Mouse (Mus musculus) cortical plate, adult 2 months (tissue): ENCODE measurements around the gene Dtx4. TPM values are rescaled to one million over a fixed set of nuclear protein-coding genes. Genes with fewer than 3 reads are reported as not detected.
A peak's percentile ranks its signal among the peaks of the same experiment; 100 is the strongest.
"Not testable (repeated sequence)": the region's sequence is repeated elsewhere in the genome, so short reads cannot be mapped to it uniquely, and the experiment has no call there.

Source experiments
- H3K27ac ChIP-seq: fragments of 200-500 bp; 2 replicates; pipeline ENCODE4 v1.5.1; 2012; ENCODE audit warnings: low read length, control low read depth, inconsistent platforms; ENCODE audit not compliant: insufficient read depth
- H3K4me1 ChIP-seq: fragments of 200-500 bp; 2 replicates; pipeline ENCODE4 v1.6.1; 2011; ENCODE audit warnings: low read length; ENCODE audit not compliant: control insufficient read depth, insufficient read depth
- H3K4me3 ChIP-seq: fragments of 200-500 bp; 2 replicates; pipeline ENCODE4 v1.5.1; 2011; ENCODE audit warnings: mild to moderate bottlenecking, low read length, control low read depth; ENCODE audit not compliant: insufficient read depth
- CTCF ChIP-seq: fragments of 200-500 bp; IDR thresholded peaks from 2 replicates; pipeline ENCODE4 v1.5.1; 2011; ENCODE audit warnings: mild to moderate bottlenecking, control low read depth, low read length; ENCODE audit not compliant: insufficient read depth; ENCODE audit errors: extremely low read depth
- POLR2A ChIP-seq: fragments of 200-500 bp; IDR thresholded peaks from 2 replicates; pipeline ENCODE4 v1.6.1; 2011; ENCODE audit warnings: mild to moderate bottlenecking, low read length, control low read depth; ENCODE audit not compliant: insufficient read depth; ENCODE audit errors: extremely low read depth
- polyA plus RNA-seq: library from polyadenylated mRNA; depleted of rRNA; stranded (reverse); fragments of >200 nt; gene quantifications from 2 replicates; pipeline ENCODE4 v1.2.3, GENCODE M21; 2012; rRNA removed

Dtx4 gene
- polyA plus RNA-seq = 20.8 and 23.2 TPM in 2 replicates

GRCm38 (mm10) chr19:12501370-12502347, at the start of gene Dtx4:
Gene Dtx4 (minus strand): TSS chr19:12501454.
- H3K4me1 ChIP-seq = peaks cover 3% of the 10 kb centered on the region; the same call in 1 of the 2 replicates
- peak within 1 kb of the TSS; percentile 92 for H3K27ac ChIP-seq
- TF ChIP-seq CTCF = peak; percentile 91
- TF ChIP-seq POLR2A = no peak
- H3K4me3 ChIP-seq = peak within 1 kb of the TSS; percentile 75

- Histone ChIP-seq H3K4me1 (no peaks in the 10 kb centered on the region), H3K4me3 (no peak overlapping the region), H3K27ac (no peak overlapping the region)
- TF ChIP-seq POLR2A (no peak), CTCF (no peak)
These were observed 49.0 kb upstream of the Dtx4 start for GRCm38 (mm10) chr19:12550005-12550942.

- Histone ChIP-seq H3K4me3 (no peak overlapping the region), H3K4me1 (no peaks in the 10 kb centered on the region), H3K27ac (no peak overlapping the region)
- no peak for TF ChIP-seq POLR2A
- no peak for TF ChIP-seq CTCF
These were observed 47.9 kb upstream of the Dtx4 start for GRCm38 (mm10) chr19:12549166-12549565.

- not testable (repeated sequence) for H3K4me3 ChIP-seq, H3K4me1 ChIP-seq, H3K27ac ChIP-seq
These were observed 44.2 kb upstream of the Dtx4 start, which contains the start of gene Fam111a for GRCm38 (mm10) chr19:12545440-12545839. Gene Fam111a (plus strand): TSS chr19:12545740.

GRCm38 (mm10) chr19:12541644-12542043, 40.4 kb upstream of the Dtx4 start:
- no peaks in the 10 kb centered on the region for H3K4me1 ChIP-seq
- H3K27ac ChIP-seq = no peak overlapping the region
- TF ChIP-seq POLR2A (no peak), CTCF (no peak)
- no peak overlapping the region for H3K4me3 ChIP-seq

GRCm38 (mm10) chr19:12540727-12541126, 39.5 kb upstream of the Dtx4 start:
- no peaks in the 10 kb centered on the region for H3K4me1 ChIP-seq
- TF ChIP-seq POLR2A (no peak), CTCF (no peak)
- no peak overlapping the region for H3K4me3 ChIP-seq

GRCm38 (mm10) chr19:12539975-12540374, 38.7 kb upstream of the Dtx4 start:
- Histone ChIP-seq H3K4me3 (no peak overlapping the region), H3K27ac (no peak overlapping the region), H3K4me1 (no peaks in the 10 kb centered on the region)
- no peak for TF ChIP-seq POLR2A
- no peak for TF ChIP-seq CTCF

More at GRCm38 (mm10) chr19:12540727-12541126, 39.5 kb upstream of the Dtx4 start:
- no peak overlapping the region for H3K27ac ChIP-seq

- Histone ChIP-seq H3K27ac (no peak overlapping the region), H3K4me3 (no peak overlapping the region), H3K4me1 (no peaks in the 10 kb centered on the region)
- TF ChIP-seq CTCF (no peak), POLR2A (no peak)
These were observed 35.9 kb upstream of the Dtx4 start for GRCm38 (mm10) chr19:12537168-12537567.

- no peak overlapping the region for H3K27ac ChIP-seq
- no peaks in the 10 kb centered on the region for H3K4me1 ChIP-seq
- no peak overlapping the region for H3K4me3 ChIP-seq
- TF ChIP-seq POLR2A (no peak), CTCF (no peak)
These were observed 22.1 kb upstream of the Dtx4 start for GRCm38 (mm10) chr19:12523377-12523776.

- TF ChIP-seq CTCF (no peak), POLR2A (no peak)
- H3K4me1 ChIP-seq = no peaks in the 10 kb centered on the region
- peak overlapping the region; percentile 48; the same call in 1 of the 2 replicates for H3K4me3 ChIP-seq
- H3K27ac ChIP-seq = no peak overlapping the region
These were observed 17.3 kb upstream of the Dtx4 start for GRCm38 (mm10) chr19:12518541-12518890.
